13 mouse cellular contexts compared by ENCODE assay signal in the genomic region with DNA sequence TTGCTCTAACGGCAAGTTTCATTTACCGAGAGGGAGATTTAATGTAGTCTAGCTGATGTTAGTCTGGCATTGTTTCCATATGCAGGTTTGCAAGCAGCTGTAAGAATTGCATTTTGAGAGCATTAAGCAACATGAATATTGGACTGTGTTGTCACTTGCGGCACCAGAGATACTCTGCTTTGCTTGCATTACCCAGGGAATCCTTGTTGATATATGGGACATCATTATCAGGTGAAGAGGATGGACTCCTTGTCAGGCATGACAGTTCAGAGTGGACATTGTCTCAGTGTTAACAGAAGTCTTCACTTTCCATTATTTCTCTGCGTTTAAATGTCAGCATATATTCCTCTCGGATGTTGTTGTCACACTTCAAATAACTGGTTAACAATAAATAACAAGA.
DNase-seq lines count a peak whose midpoint lies in the region; ATAC-seq and TF ChIP-seq lines count a peak whose summit lies in the region.
"Had no signal": no experiment of that assay in that cellular context is flagged by ENCODE, and none has a peak within 500 bp of the region (broad histone marks: within the 10 kb centered on the region; RNA-seq: fewer than 3 reads in every experiment).

No protein-coding gene starts in this region.

- no peak for DNase-seq in midbrain, embryonic 11.5 days (ENCODE audit: low spot score, missing footprints)
- DNase-seq in midbrain, embryonic 10.5 days (ENCODE audit: low spot score): no peak
- no peak for DNase-seq in midbrain, postnatal 0 days (ENCODE audit: low spot score)
- no peak for DNase-seq in layer of hippocampus, postnatal 10 days (ENCODE audit: low spot score in 2 of 2)
- DNase-seq: gastrocnemius, postnatal 25 days; heart, adult 2 months had no signal

- no peak overlapping the region for H3K9ac ChIP-seq in forebrain, embryonic 13.5 days
- no peak overlapping the region for H3K9ac ChIP-seq in forebrain, embryonic 16.5 days (replicated peaks; ENCODE audit: low read depth, low read length)
- H3K9ac ChIP-seq in midbrain, embryonic 11.5 days (ENCODE audit: low read length): no peak overlapping the region
- no peak overlapping the region for H3K9ac ChIP-seq in midbrain, embryonic 13.5 days (replicated peaks)
- no peak overlapping the region for H3K9ac ChIP-seq in midbrain, postnatal 0 days (replicated peaks; ENCODE audit: low read length, poor library complexity, severe bottlenecking)
- H3K9ac ChIP-seq: hindbrain, embryonic 12.5 days had no signal

- no peaks in the 10 kb centered on the region for H3K9me3 ChIP-seq in forebrain, embryonic 13.5 days (replicated peaks)
- no peaks in the 10 kb centered on the region for H3K9me3 ChIP-seq in forebrain, embryonic 16.5 days (ENCODE audit: control insufficient read depth, low read length)
- H3K9me3 ChIP-seq in midbrain, embryonic 11.5 days (ENCODE audit: control insufficient read depth, low read length): no peaks in the 10 kb centered on the region
- H3K9me3 ChIP-seq in midbrain, embryonic 10.5 days (replicated peaks): no peaks in the 10 kb centered on the region
- no peaks in the 10 kb centered on the region for H3K9me3 ChIP-seq in midbrain, embryonic 13.5 days
- H3K9me3 ChIP-seq in midbrain, postnatal 0 days (ENCODE audit: low read length): no peaks in the 10 kb centered on the region
- H3K9me3 ChIP-seq: forebrain, embryonic 10.5 days; hindbrain, embryonic 12.5 days had no signal

- no peak overlapping the region for H3K4me3 ChIP-seq in forebrain, embryonic 13.5 days
- no peak overlapping the region for H3K4me3 ChIP-seq in forebrain, embryonic 16.5 days (replicated peaks; ENCODE audit: low read length)
- H3K4me3 ChIP-seq in midbrain, embryonic 11.5 days (ENCODE audit: low read depth, low read length): no peak overlapping the region
- H3K4me3 ChIP-seq in midbrain, embryonic 10.5 days: no peak overlapping the region
- no peak overlapping the region for H3K4me3 ChIP-seq in midbrain, embryonic 13.5 days (replicated peaks)
- no peak overlapping the region for H3K4me3 ChIP-seq in midbrain, postnatal 0 days (ENCODE audit: low read depth, low read length)
- H3K4me3 ChIP-seq: forebrain, embryonic 10.5 days; heart, adult 2 months; hindbrain, embryonic 12.5 days had no signal

- no peak overlapping the region for H3K4me2 ChIP-seq in forebrain, embryonic 13.5 days
- no peak overlapping the region for H3K4me2 ChIP-seq in forebrain, embryonic 16.5 days (ENCODE audit: low read length)
- H3K4me2 ChIP-seq in midbrain, embryonic 11.5 days: no peak overlapping the region
- no peak overlapping the region for H3K4me2 ChIP-seq in midbrain, embryonic 13.5 days (replicated peaks)
- H3K4me2 ChIP-seq in midbrain, postnatal 0 days (ENCODE audit: low read depth, low read length, poor library complexity, severe bottlenecking): no peak overlapping the region
- H3K4me2 ChIP-seq: heart, embryonic 11.5 days; hindbrain, embryonic 12.5 days had no signal

- H3K36me3 ChIP-seq in forebrain, embryonic 13.5 days (ENCODE audit: poor library complexity, severe bottlenecking): no peaks in the 10 kb centered on the region
- no peaks in the 10 kb centered on the region for H3K36me3 ChIP-seq in forebrain, embryonic 16.5 days (ENCODE audit: control insufficient read depth, insufficient read depth)
- H3K36me3 ChIP-seq in midbrain, embryonic 11.5 days (ENCODE audit: control insufficient read depth, insufficient read depth, low read length): no peaks in the 10 kb centered on the region
- no peaks in the 10 kb centered on the region for H3K36me3 ChIP-seq in midbrain, embryonic 10.5 days
- H3K36me3 ChIP-seq in midbrain, embryonic 13.5 days: no peaks in the 10 kb centered on the region
- H3K36me3 ChIP-seq in midbrain, postnatal 0 days (ENCODE audit: insufficient read depth, low read length): no peaks in the 10 kb centered on the region
- H3K36me3 ChIP-seq: forebrain, embryonic 10.5 days; hindbrain, embryonic 12.5 days had no signal

- H3K27ac ChIP-seq in forebrain, embryonic 13.5 days: peak overlapping the region; percentile 6; the same call in 1 of the 2 replicates
- no peak overlapping the region for H3K27ac ChIP-seq in forebrain, embryonic 16.5 days (ENCODE audit: low read length)
- H3K27ac ChIP-seq in midbrain, embryonic 11.5 days (ENCODE audit: low read depth, low read length): no peak overlapping the region
- no peak overlapping the region for H3K27ac ChIP-seq in midbrain, embryonic 10.5 days (replicated peaks)
- H3K27ac ChIP-seq in midbrain, embryonic 13.5 days: 0 out of 2 replicates have a peak overlapping the region, but pooled peaks have one; percentile 27
- peak overlapping the region; percentile 18; the same call in 1 of the 2 replicates for H3K27ac ChIP-seq in midbrain, postnatal 0 days (ENCODE audit: low read depth, low read length)
- H3K27ac ChIP-seq: forebrain, embryonic 10.5 days; heart, adult 2 months; hindbrain, embryonic 12.5 days had no signal

- no peak for ATAC-seq in forebrain, embryonic 13.5 days
- no peak; the same call in 1 of the 2 replicates for ATAC-seq in forebrain, embryonic 16.5 days
- ATAC-seq in midbrain, embryonic 11.5 days (ENCODE audit: low FRiP score): peak; percentile 58; the same call in 1 of the 2 replicates
- ATAC-seq in midbrain, embryonic 13.5 days: peak; percentile 24
- no peak for ATAC-seq in midbrain, postnatal 0 days (ENCODE audit: low FRiP score)
- ATAC-seq: Patski had no signal

- H3K27me3 ChIP-seq in forebrain, embryonic 13.5 days: no peaks in the 10 kb centered on the region
- H3K27me3 ChIP-seq in forebrain, embryonic 16.5 days (replicated peaks; ENCODE audit: control insufficient read depth, insufficient read depth, low read length): no peaks in the 10 kb centered on the region
- H3K27me3 ChIP-seq in midbrain, embryonic 11.5 days (ENCODE audit: control insufficient read depth, insufficient read depth, low read length): peaks cover 17% of the 10 kb centered on the region
- peaks cover 47% of the 10 kb centered on the region for H3K27me3 ChIP-seq in midbrain, embryonic 10.5 days (ENCODE audit: low read depth, poor library complexity, severe bottlenecking)
- peaks cover 12% of the 10 kb centered on the region for H3K27me3 ChIP-seq in midbrain, embryonic 13.5 days
- no peaks in the 10 kb centered on the region for H3K27me3 ChIP-seq in midbrain, postnatal 0 days (ENCODE audit: insufficient read depth, low read length)
- H3K27me3 ChIP-seq: hindbrain, embryonic 12.5 days had no signal

- no peak for TF ChIP-seq CTCF in midbrain, postnatal 0 days (IDR thresholded peaks at IDR 0.05)

- WGBS in forebrain, embryonic 13.5 days: 61% methylated on average over 5 of the region's 5 CpGs
- WGBS in forebrain, embryonic 16.5 days: 50% methylated on average over 5 of the region's 5 CpGs
- 61% methylated on average over 5 of the region's 5 CpGs for WGBS in midbrain, embryonic 11.5 days
- WGBS in midbrain, embryonic 10.5 days: 79% methylated on average over 5 of the region's 5 CpGs
- 53% methylated on average over 5 of the region's 5 CpGs for WGBS in midbrain, embryonic 13.5 days
- 44% methylated on average over 5 of the region's 5 CpGs for WGBS in midbrain, postnatal 0 days

- peaks cover 12% of the 10 kb centered on the region for H3K4me1 ChIP-seq in forebrain, embryonic 13.5 days
- H3K4me1 ChIP-seq in forebrain, embryonic 16.5 days (replicated peaks; ENCODE audit: control insufficient read depth, insufficient read depth, low read length): peaks cover 7% of the 10 kb centered on the region
- peaks cover 8% of the 10 kb centered on the region for H3K4me1 ChIP-seq in midbrain, embryonic 11.5 days (ENCODE audit: control insufficient read depth, insufficient read depth, low read length)
- peaks cover 19% of the 10 kb centered on the region for H3K4me1 ChIP-seq in midbrain, embryonic 10.5 days
- peaks cover 19% of the 10 kb centered on the region for H3K4me1 ChIP-seq in midbrain, embryonic 13.5 days (replicated peaks)
- peaks cover 4% of the 10 kb centered on the region; the same call in 1 of the 2 replicates for H3K4me1 ChIP-seq in midbrain, postnatal 0 days (ENCODE audit: insufficient read depth, low read length)

Comparison
In these comparisons a context has a peak if more than half of its experiments do, and no peak if none do; other contexts are left out.
1. ATAC-seq: peak in midbrain, embryonic 11.5 days (single experiment) and midbrain, embryonic 13.5 days (single experiment); none in forebrain, embryonic 13.5 days (single experiment), forebrain, embryonic 16.5 days (single experiment) and midbrain, postnatal 0 days (single experiment).
2. H3K27ac ChIP-seq: peak in forebrain, embryonic 13.5 days (single experiment), midbrain, embryonic 13.5 days (single experiment) and midbrain, postnatal 0 days (single experiment); none in forebrain, embryonic 16.5 days (single experiment), midbrain, embryonic 11.5 days (single experiment) and midbrain, embryonic 10.5 days (single experiment).